ENCODE assay signal across 9 mouse cellular contexts in the genomic region with DNA sequence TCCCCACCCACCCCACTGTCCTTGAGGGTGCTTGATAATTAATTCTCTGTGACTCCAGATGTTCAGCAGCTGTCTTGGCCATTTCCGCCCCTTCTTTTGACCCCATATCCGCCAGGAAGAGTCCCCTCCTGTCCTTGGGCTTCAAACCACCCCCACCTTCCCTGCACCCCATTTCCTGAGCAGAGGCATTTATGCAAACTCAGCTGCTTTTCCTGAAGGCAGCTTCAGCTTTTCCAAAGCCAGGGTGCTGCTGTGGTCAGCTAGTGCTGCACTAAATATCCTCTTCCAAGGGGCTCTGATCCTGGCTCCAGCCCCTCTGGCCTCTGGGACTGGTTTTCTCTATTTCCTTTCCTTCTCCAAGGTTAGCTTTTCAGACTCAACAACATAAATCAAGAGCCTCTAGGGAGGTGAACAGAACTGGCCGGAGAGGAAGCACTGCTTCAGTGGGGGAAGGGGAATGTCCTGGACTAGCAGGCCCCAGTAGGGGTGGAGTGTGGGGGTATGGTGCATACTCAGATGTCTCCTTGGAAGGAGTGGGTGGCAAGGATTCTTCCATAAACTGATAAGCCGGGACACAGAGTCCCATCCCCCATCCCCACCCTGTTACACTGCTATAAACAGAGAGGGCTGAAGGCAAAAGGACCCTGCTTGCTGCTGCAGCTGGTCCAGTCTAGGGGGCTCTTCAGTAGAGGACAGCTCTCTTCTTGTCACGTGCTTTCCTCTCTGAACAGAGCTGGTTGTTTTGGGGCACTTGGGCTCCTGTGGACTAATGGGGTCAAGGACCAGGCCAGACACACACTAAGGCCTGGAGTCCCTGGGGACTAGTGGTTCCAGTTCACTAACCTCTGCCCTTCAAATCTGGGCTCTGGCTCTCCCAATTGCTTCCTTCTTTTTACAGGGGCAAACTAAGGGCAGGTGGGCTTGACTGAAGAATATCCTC. TPM values are rescaled to one million over a fixed set of nuclear protein-coding genes. Genes with fewer than 3 reads are reported as not detected.
A peak's percentile ranks its signal among the peaks of the same experiment; 100 is the strongest.
DNase-seq lines count a peak whose midpoint lies in the region; ATAC-seq and TF ChIP-seq lines count a peak whose summit lies in the region.
"Had no signal": no experiment of that assay in that cellular context is flagged by ENCODE, and none has a peak within 500 bp of the region (broad histone marks: within the 10 kb centered on the region; RNA-seq: fewer than 3 reads in every experiment).

No protein-coding gene starts in this region.

- no peak overlapping the region for H3K4me3 ChIP-seq in bone marrow macrophage, adult 2 months (ENCODE audit: insufficient read depth, low read length)
- no peak overlapping the region for H3K4me3 ChIP-seq in heart, postnatal 0 days (ENCODE audit: low read depth, low read length)
- H3K4me3 ChIP-seq in left cerebral cortex, adult 2 months, result no peak overlapping the region

- peak; percentile 83 for ATAC-seq in heart, postnatal 0 days (ENCODE audit: insufficient read depth, low read depth)
- ATAC-seq in cerebellum, adult (ENCODE audit: insufficient number of reproducible peaks, low FRiP score, low TSS enrichment), result no peak

- H3K27me3 ChIP-seq in heart, postnatal 0 days (ENCODE audit: control insufficient read depth, insufficient read depth, low read length), result no peaks in the 10 kb centered on the region

- no peak overlapping the region for H3K9ac ChIP-seq in heart, postnatal 0 days (replicated peaks; ENCODE audit: low read depth, low read length)

- DNase-seq in ES-CJ7 (ENCODE audit: low read depth, low spot score), result peak; percentile 28
- peak; percentile 67 for DNase-seq in heart, postnatal 0 days (ENCODE audit: low spot score)
- peak; percentile 73 to 86 for DNase-seq in kidney, postnatal 25 days
- peak; percentile 70 for DNase-seq in neural tube, embryonic 10.5 days (ENCODE audit: extremely low spot score, low spot score)
- no peak for DNase-seq in left cerebral cortex, adult 2 months (ENCODE audit: extremely low spot score in 1 of 2, low spot score in 2 of 2)
- DNase-seq in frontal cortex, postnatal 36 days (ENCODE audit: low spot score in 2 of 2), result no peak

- TF ChIP-seq POLR2A in bone marrow macrophage, adult 2 months (IDR thresholded peaks at IDR 0.05; ENCODE audit: borderline replicate concordance, low read depth, low read length), result no peak

- WGBS in heart, postnatal 0 days, result 33% methylated on average over 5 of the region's 5 CpGs

- H3K4me1 ChIP-seq in bone marrow macrophage, adult 2 months (ENCODE audit: control insufficient read depth, insufficient read depth, low read length), result peaks cover 23% of the 10 kb centered on the region
- H3K4me1 ChIP-seq in heart, postnatal 0 days (ENCODE audit: control insufficient read depth, insufficient read depth), result peaks cover 18% of the 10 kb centered on the region; the same call in 1 of the 2 replicates

- no peaks in the 10 kb centered on the region for H3K9me3 ChIP-seq in heart, postnatal 0 days (replicated peaks; ENCODE audit: control insufficient read depth, low read length)

- peak overlapping the region; percentile 58 for H3K27ac ChIP-seq in bone marrow macrophage, adult 2 months (ENCODE audit: insufficient read depth, low read depth, low read length)
- peak overlapping the region; percentile 80 for H3K27ac ChIP-seq in heart, postnatal 0 days (ENCODE audit: low read depth)
- H3K27ac ChIP-seq in left cerebral cortex, adult 2 months, result no peak overlapping the region

- no peak for TF ChIP-seq CTCF in bone marrow macrophage, adult 2 months (IDR thresholded peaks at IDR 0.05; ENCODE audit: low read depth, low read length)
- no peak for TF ChIP-seq CTCF in heart, postnatal 0 days (IDR thresholded peaks at IDR 0.05; ENCODE audit: low read depth)
- TF ChIP-seq CTCF in left cerebral cortex, adult 2 months (IDR thresholded peaks at IDR 0.05), result no peak

- H3K36me3 ChIP-seq in heart, postnatal 0 days (replicated peaks; ENCODE audit: control insufficient read depth, insufficient read depth, low read length), result no peaks in the 10 kb centered on the region

- H3K4me2 ChIP-seq in heart, postnatal 0 days (ENCODE audit: low read depth, low read length), result 0 out of 2 replicates have a peak overlapping the region, but pooled peaks have one; percentile 7

- peak; percentile 53; the same call in 1 of the 2 replicates for TF ChIP-seq EP300 in heart, postnatal 0 days (IDR thresholded peaks at IDR 0.05; ENCODE audit: low read depth)

- intact Hi-C loops in left cerebral cortex, adult 2 months (cut with DNase I), result no loop called here

RNA-seq across cellular contexts. Expression of a gene that starts 5.4 kb away (rescaled TPM):
- not detected in 2 replicates for polyA plus RNA-seq in bone marrow macrophage, adult 2 months (2012; ENCODE audit: insufficient read depth, insufficient read length, missing spikeins)
- not detected in 2 replicates for total RNA-seq in heart, postnatal 0 days (2014; rRNA removed; ENCODE audit: low replicate concordance)
- 0.16 TPM in 1 of 2 replicates, not detected in the other for polyA plus RNA-seq in heart, postnatal 0 days (2015; fragmentation: Nextera tagmentation; extraction: Ambion mirVana)
- total RNA-seq in left cerebral cortex, adult 2 months (2021), result not detected
- polyA plus RNA-seq: brain, embryonic 14.5 days had no signal

RNA-seq across cellular contexts. Expression of a gene that starts 9.3 kb away (rescaled TPM):
- polyA plus RNA-seq in bone marrow macrophage, adult 2 months (2012; ENCODE audit: insufficient read depth, insufficient read length, missing spikeins), result 61.9 and 65.6 TPM in 2 replicates
- total RNA-seq in heart, postnatal 0 days (2014; rRNA removed; ENCODE audit: low replicate concordance), result 58.2 and 82.3 TPM in 2 replicates
- polyA plus RNA-seq in heart, postnatal 0 days (2015; fragmentation: Nextera tagmentation; extraction: Ambion mirVana), result 101 and 103 TPM in 2 replicates
- 10 to 100 TPM; 73.2 to 76.3 TPM for total RNA-seq in left cerebral cortex, adult 2 months (2021)

RNA-seq across cellular contexts. Expression of a gene that starts 28.4 kb away (rescaled TPM):
- polyA plus RNA-seq in bone marrow macrophage, adult 2 months (2012; ENCODE audit: insufficient read depth, insufficient read length, missing spikeins), result 0.11 and 0.55 TPM in 2 replicates
- total RNA-seq in heart, postnatal 0 days (2014; rRNA removed; ENCODE audit: low replicate concordance), result 13.3 and 18.4 TPM in 2 replicates
- polyA plus RNA-seq in heart, postnatal 0 days (2015; fragmentation: Nextera tagmentation; extraction: Ambion mirVana), result 6.7 and 7.5 TPM in 2 replicates
- total RNA-seq in left cerebral cortex, adult 2 months (2021), result 10 to 100 TPM; 12.0 to 13.7 TPM

RNA-seq across cellular contexts. Expression of a gene that starts 32.7 kb away (rescaled TPM):
- 66.3 and 71.7 TPM in 2 replicates for polyA plus RNA-seq in bone marrow macrophage, adult 2 months (2012; ENCODE audit: insufficient read depth, insufficient read length, missing spikeins)
- total RNA-seq in heart, postnatal 0 days (2014; rRNA removed; ENCODE audit: low replicate concordance), result 146 and 190 TPM in 2 replicates
- polyA plus RNA-seq in heart, postnatal 0 days (2015; fragmentation: Nextera tagmentation; extraction: Ambion mirVana), result 60.0 and 72.6 TPM in 2 replicates
- total RNA-seq in left cerebral cortex, adult 2 months (2021), result 100 to 1,000 TPM; 288 to 300 TPM

Comparison
In these comparisons a context has a peak if more than half of its experiments do, and no peak if none do; other contexts are left out.
1. DNase-seq: peak in ES-CJ7 (single experiment), heart, postnatal 0 days (single experiment), kidney, postnatal 25 days (2 of 2) and neural tube, embryonic 10.5 days (single experiment); none in left cerebral cortex, adult 2 months (0 of 2) and frontal cortex, postnatal 36 days (0 of 2).